Mouse (Mus musculus) testis, adult 2 months (tissue): ENCODE data around the gene Ggnbp2.

Experiments used
- CTCF ChIP-seq: fragments of 200-500 bp; IDR thresholded peaks from 2 replicates; pipeline ENCODE4 v1.5.1; 2012; ENCODE audit warnings: low read depth, mild to moderate bottlenecking, inconsistent platforms, low read length, moderate library complexity; ENCODE audit not compliant: control insufficient read depth, insufficient read depth, insufficient replicate concordance
- POLR2A ChIP-seq: fragments of 200-500 bp; IDR thresholded peaks from 2 replicates; pipeline ENCODE4 v1.6.1; 2012; ENCODE audit warnings: low read depth, mild to moderate bottlenecking, inconsistent platforms, low read length, moderate library complexity; ENCODE audit not compliant: control insufficient read depth

GRCm38 (mm10) chr11:84826185-84826584 is 44.4 kb downstream of the Ggnbp2 start:
- TF ChIP-seq CTCF (no peak), POLR2A (no peak)
